ENCODE assay signal across 13 mouse cellular contexts in the genomic region with DNA sequence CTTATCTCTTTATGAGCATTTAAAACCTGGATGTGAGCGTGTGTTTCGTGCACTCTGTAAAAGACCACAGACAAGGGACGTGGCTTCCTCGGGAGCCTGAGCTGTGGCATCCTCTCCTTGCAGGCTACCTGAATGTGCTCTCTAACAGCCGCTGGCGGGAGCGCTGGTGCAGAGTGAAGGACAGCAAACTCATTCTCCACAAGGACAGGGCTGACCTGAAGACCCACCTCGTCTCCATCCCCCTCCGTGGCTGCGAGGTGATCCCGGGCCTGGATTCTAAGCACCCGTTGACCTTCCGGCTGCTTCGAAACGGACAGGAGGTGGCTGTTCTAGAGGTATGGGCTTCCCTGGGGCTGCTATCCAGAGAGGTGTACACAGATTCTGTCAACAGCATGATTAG.
DNase-seq lines count a peak whose midpoint lies in the region; ATAC-seq and TF ChIP-seq lines count a peak whose summit lies in the region.
"Had no signal": no experiment of that assay in that cellular context is flagged by ENCODE, and none has a peak within 500 bp of the region (broad histone marks: within the 10 kb centered on the region; RNA-seq: fewer than 3 reads in every experiment).

No protein-coding gene starts in this region.

- H3K9me3 ChIP-seq in hindbrain, embryonic 13.5 days, result no peaks in the 10 kb centered on the region
- H3K9me3 ChIP-seq in hindbrain, postnatal 0 days (ENCODE audit: low read length), result no peaks in the 10 kb centered on the region
- no peaks in the 10 kb centered on the region for H3K9me3 ChIP-seq in lung, postnatal 0 days (ENCODE audit: low read length)
- H3K9me3 ChIP-seq in stomach, embryonic 16.5 days (replicated peaks; ENCODE audit: control insufficient read depth, low read length), result no peaks in the 10 kb centered on the region
- H3K9me3 ChIP-seq: liver, embryonic 15.5 days had no signal

- TF ChIP-seq EP300 in lung, postnatal 0 days (IDR thresholded peaks at IDR 0.05), result no peak

- DNase-seq in CD4-positive, CD25-positive, alpha-beta regulatory T cell, adult 2 months (ENCODE audit: low read depth, low spot score), result peak; percentile 22
- DNase-seq in hindbrain, postnatal 0 days (ENCODE audit: low spot score), result no peak
- DNase-seq in lung, postnatal 0 days (ENCODE audit: low spot score), result no peak
- DNase-seq in lung, postnatal 4 days, result no peak
- DNase-seq in spleen, postnatal 10 days (ENCODE audit: low spot score in 2 of 2), result no peak
- DNase-seq: cerebellum, postnatal 14 days; right cerebral cortex, postnatal 25 days had no signal

- H3K4me3 ChIP-seq in hindbrain, embryonic 13.5 days, result no peak overlapping the region
- no peak overlapping the region for H3K4me3 ChIP-seq in hindbrain, postnatal 0 days (ENCODE audit: low read length)
- H3K4me3 ChIP-seq in lung, postnatal 0 days (ENCODE audit: low read depth, low read length), result no peak overlapping the region
- no peak overlapping the region; the same call in 1 of the 2 replicates for H3K4me3 ChIP-seq in stomach, embryonic 16.5 days (replicated peaks; ENCODE audit: low read length)
- H3K4me3 ChIP-seq: liver, embryonic 15.5 days had no signal

- no peak overlapping the region for H3K4me2 ChIP-seq in hindbrain, embryonic 13.5 days
- no peak overlapping the region for H3K4me2 ChIP-seq in hindbrain, postnatal 0 days (ENCODE audit: low read depth, low read length)
- H3K4me2 ChIP-seq in lung, postnatal 0 days (replicated peaks; ENCODE audit: low read depth, low read length), result 0 out of 2 replicates have a peak overlapping the region, but pooled peaks have one; percentile 17
- peak overlapping the region; percentile 40 for H3K4me2 ChIP-seq in stomach, embryonic 16.5 days (ENCODE audit: low read depth, low read length)
- H3K4me2 ChIP-seq: hindbrain, embryonic 14.5 days; liver, embryonic 15.5 days had no signal

- ATAC-seq in CD4-positive, CD25-positive, alpha-beta regulatory T cell, adult 4 months, result no peak
- no peak for ATAC-seq in hindbrain, embryonic 13.5 days (ENCODE audit: low FRiP score)
- no peak for ATAC-seq in hindbrain, postnatal 0 days
- no peak for ATAC-seq in lung, postnatal 0 days
- ATAC-seq in stomach, embryonic 16.5 days (ENCODE audit: insufficient read depth, low FRiP score), result no peak
- ATAC-seq: forebrain, embryonic 14.5 days had no signal

- H3K27me3 ChIP-seq in hindbrain, embryonic 13.5 days, result no peaks in the 10 kb centered on the region
- H3K27me3 ChIP-seq in hindbrain, postnatal 0 days (ENCODE audit: insufficient read depth, low read length), result no peaks in the 10 kb centered on the region
- H3K27me3 ChIP-seq in lung, postnatal 0 days (replicated peaks; ENCODE audit: insufficient read depth, low read length), result no peaks in the 10 kb centered on the region
- no peaks in the 10 kb centered on the region for H3K27me3 ChIP-seq in stomach, embryonic 16.5 days (ENCODE audit: control insufficient read depth, insufficient read depth, low read length)
- H3K27me3 ChIP-seq: liver, embryonic 15.5 days had no signal

- no peak for TF ChIP-seq CTCF in hindbrain, postnatal 0 days (IDR thresholded peaks at IDR 0.05; ENCODE audit: low read depth)
- TF ChIP-seq CTCF in lung, postnatal 0 days (IDR thresholded peaks at IDR 0.05), result no peak

- H3K9ac ChIP-seq in hindbrain, embryonic 13.5 days, result no peak overlapping the region
- no peak overlapping the region for H3K9ac ChIP-seq in hindbrain, postnatal 0 days (replicated peaks; ENCODE audit: low read length)
- no peak overlapping the region for H3K9ac ChIP-seq in lung, postnatal 0 days (replicated peaks; ENCODE audit: low read depth)
- H3K9ac ChIP-seq in stomach, embryonic 16.5 days (ENCODE audit: low read length), result peak overlapping the region; percentile 51
- H3K9ac ChIP-seq: hindbrain, embryonic 14.5 days; liver, embryonic 15.5 days had no signal

- H3K36me3 ChIP-seq in hindbrain, embryonic 13.5 days, result peaks cover 82% of the 10 kb centered on the region
- peaks cover 35% of the 10 kb centered on the region for H3K36me3 ChIP-seq in hindbrain, postnatal 0 days (ENCODE audit: insufficient read depth, low read length)
- H3K36me3 ChIP-seq in lung, postnatal 0 days (ENCODE audit: insufficient read depth, low read length), result peaks cover 19% of the 10 kb centered on the region; the same call in 1 of the 2 replicates
- no peaks in the 10 kb centered on the region; the same call in 1 of the 2 replicates for H3K36me3 ChIP-seq in stomach, embryonic 16.5 days (ENCODE audit: control insufficient read depth, insufficient read depth, low read length)
- H3K36me3 ChIP-seq: liver, embryonic 15.5 days had no signal

- H3K27ac ChIP-seq in hindbrain, embryonic 13.5 days, result 0 out of 2 replicates have a peak overlapping the region, but pooled peaks have one; percentile 18
- H3K27ac ChIP-seq in hindbrain, postnatal 0 days, result no peak overlapping the region
- peak overlapping the region; percentile 62 for H3K27ac ChIP-seq in lung, postnatal 0 days (ENCODE audit: low read length)
- H3K27ac ChIP-seq in stomach, embryonic 16.5 days (ENCODE audit: low read length), result peak overlapping the region; percentile 83
- H3K27ac ChIP-seq: hindbrain, embryonic 14.5 days; liver, embryonic 15.5 days had no signal

- H3K4me1 ChIP-seq in hindbrain, embryonic 13.5 days (replicated peaks), result peaks cover 18% of the 10 kb centered on the region
- no peaks in the 10 kb centered on the region for H3K4me1 ChIP-seq in hindbrain, postnatal 0 days (ENCODE audit: insufficient read depth, low read length)
- H3K4me1 ChIP-seq in lung, postnatal 0 days (ENCODE audit: insufficient read depth, low read depth, low read length), result peaks cover 5% of the 10 kb centered on the region; the same call in 1 of the 2 replicates
- H3K4me1 ChIP-seq in stomach, embryonic 16.5 days (ENCODE audit: control insufficient read depth, insufficient read depth, low read length), result peaks cover 41% of the 10 kb centered on the region
- H3K4me1 ChIP-seq: liver, embryonic 15.5 days had no signal

- 91% methylated on average over 15 of the region's 15 CpGs for WGBS in hindbrain, embryonic 13.5 days
- WGBS in hindbrain, postnatal 0 days, result 90% methylated on average over 15 of the region's 15 CpGs
- WGBS in lung, postnatal 0 days, result 73% methylated on average over 15 of the region's 15 CpGs
- WGBS in stomach, embryonic 16.5 days, result 73% methylated on average over 15 of the region's 15 CpGs

Comparison
In these comparisons a context has a peak if more than half of its experiments do, and no peak if none do; other contexts are left out.
1. H3K4me2 ChIP-seq: peak in lung, postnatal 0 days (single experiment) and stomach, embryonic 16.5 days (single experiment); none in hindbrain, embryonic 13.5 days (single experiment) and hindbrain, postnatal 0 days (single experiment).